Mouse (Mus musculus): ENCODE measurements at regions not wholly inside any gene's neighbourhood (a gene's known extent, or its start where the extent isn't known, plus 50 kb on each side); places are given as distances from the start of the nearest gene placed in this dataset.
A peak's percentile ranks its signal among the peaks of the same experiment; 100 is the strongest.

GRCm38 (mm10) chr14:48907403-48907973 lies 158.4 kb upstream of the Ap5m1 start:
- Histone ChIP-seq H3K4me3 (replicated peaks; ENCODE audit: low read length) (no peak overlapping the region), H3K4me1 (ENCODE audit: control insufficient read depth, insufficient read depth, low read length) (0 out of 2 replicates have a peak, but pooled peaks cover 2% of the 10 kb centered on the region), H3K36me3 (ENCODE audit: control insufficient read depth, insufficient read depth, low read length) (no peaks in the 10 kb centered on the region), H3K27me3 (ENCODE audit: control insufficient read depth, insufficient read depth, low read length) (no peaks in the 10 kb centered on the region), H3K9me3 (ENCODE audit: control insufficient read depth, low read length) (no peaks in the 10 kb centered on the region), H3K9ac (ENCODE audit: low read depth, low read length, severe bottlenecking) (no peak overlapping the region), H3K27ac (replicated peaks; ENCODE audit: low read depth, low read length) (no peak overlapping the region), H3K4me2 (replicated peaks; ENCODE audit: low read depth, low read length, severe bottlenecking) (no peak overlapping the region)
- TF ChIP-seq POLR2A (IDR thresholded peaks at IDR 0.05; ENCODE audit: borderline replicate concordance, extremely low read depth, insufficient read depth, insufficient read length), result no peak
- 67% methylated on average over 6 of the region's 6 CpGs for WGBS
- no peak for ATAC-seq (ENCODE audit: low FRiP score, low read depth)
- no peak for DNase-seq (ENCODE audit: low spot score)

DNA sequence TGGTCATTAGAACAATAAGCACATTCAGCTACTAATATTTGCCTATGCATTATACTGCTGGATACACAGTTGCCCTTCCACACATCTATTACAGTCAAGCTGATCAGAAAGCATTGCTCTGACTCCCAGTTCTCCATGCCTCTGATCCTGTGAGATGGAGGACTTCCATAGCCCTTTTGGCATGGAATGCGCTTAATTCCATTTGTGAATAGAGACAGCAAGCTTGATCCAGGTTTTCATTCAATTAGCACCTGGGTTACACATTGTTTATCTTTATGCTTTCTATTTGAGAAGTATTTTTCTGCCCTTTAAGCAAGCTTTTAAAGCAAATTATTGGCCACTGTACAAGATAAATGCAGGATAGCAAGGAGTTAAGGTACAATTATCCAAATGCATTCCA lies 158.9 kb upstream of the Ap5m1 start:
- Histone ChIP-seq H3K27me3 (ENCODE audit: control insufficient read depth, insufficient read depth, low read length) (no peaks in the 10 kb centered on the region), H3K36me3 (ENCODE audit: control insufficient read depth, insufficient read depth, low read length) (no peaks in the 10 kb centered on the region), H3K9me3 (ENCODE audit: control insufficient read depth, low read length) (no peaks in the 10 kb centered on the region), H3K4me2 (replicated peaks; ENCODE audit: low read depth, low read length, severe bottlenecking) (no peak overlapping the region), H3K4me3 (replicated peaks; ENCODE audit: low read length) (no peak overlapping the region), H3K4me1 (ENCODE audit: control insufficient read depth, insufficient read depth, low read length) (0 out of 2 replicates have a peak, but pooled peaks cover 2% of the 10 kb centered on the region), H3K27ac (replicated peaks; ENCODE audit: low read depth, low read length) (no peak overlapping the region), H3K9ac (ENCODE audit: low read depth, low read length, severe bottlenecking) (no peak overlapping the region)
- DNase-seq (ENCODE audit: low spot score) (no peak), ATAC-seq (ENCODE audit: low FRiP score, low read depth) (no peak)
- no peak for TF ChIP-seq POLR2A (IDR thresholded peaks at IDR 0.05; ENCODE audit: borderline replicate concordance, extremely low read depth, insufficient read depth, insufficient read length)
- WGBS, result 98% methylated on average over 1 of the region's 1 CpGs

GRCm38 (mm10) chr14:48904576-48904975 lies 161.3 kb upstream of the Ap5m1 start:
- Histone ChIP-seq H3K27ac (replicated peaks; ENCODE audit: low read depth, low read length) (no peak overlapping the region), H3K36me3 (ENCODE audit: control insufficient read depth, insufficient read depth, low read length) (no peaks in the 10 kb centered on the region), H3K4me3 (replicated peaks; ENCODE audit: low read length) (no peak overlapping the region), H3K27me3 (ENCODE audit: control insufficient read depth, insufficient read depth, low read length) (no peaks in the 10 kb centered on the region), H3K4me2 (replicated peaks; ENCODE audit: low read depth, low read length, severe bottlenecking) (no peak overlapping the region), H3K4me1 (ENCODE audit: control insufficient read depth, insufficient read depth, low read length) (0 out of 2 replicates have a peak, but pooled peaks cover 2% of the 10 kb centered on the region), H3K9me3 (ENCODE audit: control insufficient read depth, low read length) (no peaks in the 10 kb centered on the region), H3K9ac (ENCODE audit: low read depth, low read length, severe bottlenecking) (no peak overlapping the region)
- 88% methylated on average over 1 of the region's 1 CpGs for WGBS
- TF ChIP-seq POLR2A (IDR thresholded peaks at IDR 0.05; ENCODE audit: borderline replicate concordance, extremely low read depth, insufficient read depth, insufficient read length), result no peak
- DNase-seq (ENCODE audit: low spot score), result no peak
- no peak for ATAC-seq (ENCODE audit: low FRiP score, low read depth)

DNA sequence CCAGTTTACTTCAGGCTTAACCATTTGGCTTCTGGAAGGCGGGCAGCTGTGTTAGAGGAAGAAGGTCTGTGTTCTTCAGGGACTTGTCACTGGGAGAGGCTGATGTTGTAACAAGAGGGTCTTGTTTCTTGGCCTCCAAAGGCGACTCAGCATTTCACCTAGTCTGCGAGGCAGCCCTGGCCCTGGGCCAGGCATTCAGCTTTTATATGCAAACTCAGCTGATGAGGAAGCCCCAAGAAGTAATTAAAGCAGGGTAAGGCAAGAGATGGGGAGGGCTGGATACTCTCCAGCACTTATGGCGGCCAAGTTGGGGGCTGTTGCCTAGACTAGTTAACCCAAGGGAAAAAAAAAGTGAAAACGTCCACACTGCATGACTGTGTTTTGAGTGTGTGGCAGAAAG lies 162.4 kb upstream of the Ap5m1 start:
- no peak overlapping the region for H3K4me2 ChIP-seq (replicated peaks; ENCODE audit: low read depth, low read length, severe bottlenecking)
- H3K9ac ChIP-seq (ENCODE audit: low read depth, low read length, severe bottlenecking), result no peak overlapping the region
- H3K36me3 ChIP-seq (ENCODE audit: control insufficient read depth, insufficient read depth, low read length), result no peaks in the 10 kb centered on the region
- no peak for TF ChIP-seq POLR2A (IDR thresholded peaks at IDR 0.05; ENCODE audit: borderline replicate concordance, extremely low read depth, insufficient read depth, insufficient read length)
- no peaks in the 10 kb centered on the region for H3K27me3 ChIP-seq (ENCODE audit: control insufficient read depth, insufficient read depth, low read length)
- H3K27ac ChIP-seq (replicated peaks; ENCODE audit: low read depth, low read length), result no peak overlapping the region
- peak; percentile 48 for DNase-seq (ENCODE audit: low spot score)
- H3K4me3 ChIP-seq (replicated peaks; ENCODE audit: low read length), result no peak overlapping the region
- H3K4me1 ChIP-seq (ENCODE audit: control insufficient read depth, insufficient read depth, low read length), result 0 out of 2 replicates have a peak, but pooled peaks cover 2% of the 10 kb centered on the region
- no peaks in the 10 kb centered on the region for H3K9me3 ChIP-seq (ENCODE audit: control insufficient read depth, low read length)
- WGBS, result 23% methylated on average over 5 of the region's 5 CpGs
- ATAC-seq (ENCODE audit: low FRiP score, low read depth), result peak; percentile 19; the same call in 1 of the 2 replicates

DNA sequence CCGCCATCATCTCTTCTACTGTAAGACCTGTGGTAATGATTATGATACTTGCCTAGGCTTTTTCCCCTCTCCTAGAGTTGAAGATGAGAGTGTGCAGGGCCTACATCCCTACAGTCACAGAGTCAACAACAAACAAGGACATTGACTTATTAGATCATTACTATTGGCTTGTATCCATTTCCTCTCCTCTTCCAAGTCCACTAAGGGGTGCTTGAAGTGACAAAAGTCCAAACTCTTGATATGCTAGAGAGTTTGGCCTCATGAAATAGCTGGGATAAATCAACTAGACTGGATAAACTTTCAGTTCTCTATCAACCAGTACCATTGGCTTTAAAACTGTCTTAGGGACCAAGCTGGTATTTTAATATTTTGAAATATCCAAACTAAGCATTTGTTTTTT lies 165.7 kb upstream of the Ap5m1 start:
- WGBS, result 97% methylated on average over 1 of the region's 1 CpGs
- 0 out of 2 replicates have a peak, but pooled peaks cover 2% of the 10 kb centered on the region for H3K4me1 ChIP-seq (ENCODE audit: control insufficient read depth, insufficient read depth, low read length)
- no peaks in the 10 kb centered on the region for H3K27me3 ChIP-seq (ENCODE audit: control insufficient read depth, insufficient read depth, low read length)
- TF ChIP-seq POLR2A (IDR thresholded peaks at IDR 0.05; ENCODE audit: borderline replicate concordance, extremely low read depth, insufficient read depth, insufficient read length), result no peak
- no peak overlapping the region for H3K4me3 ChIP-seq (replicated peaks; ENCODE audit: low read length)
- no peak overlapping the region for H3K9ac ChIP-seq (ENCODE audit: low read depth, low read length, severe bottlenecking)
- DNase-seq (ENCODE audit: low spot score), result no peak
- no peak overlapping the region for H3K27ac ChIP-seq (replicated peaks; ENCODE audit: low read depth, low read length)
- no peaks in the 10 kb centered on the region for H3K36me3 ChIP-seq (ENCODE audit: control insufficient read depth, insufficient read depth, low read length)
- H3K4me2 ChIP-seq (replicated peaks; ENCODE audit: low read depth, low read length, severe bottlenecking), result no peak overlapping the region
- 0 out of 2 replicates have a peak, but pooled peaks cover 5% of the 10 kb centered on the region for H3K9me3 ChIP-seq (ENCODE audit: control insufficient read depth, low read length)
- ATAC-seq (ENCODE audit: low FRiP score, low read depth), result no peak

Measured in limb, embryonic 14.5 days (tissue).